Mouse (Mus musculus) heart, embryonic 16.5 days (tissue): Measurements from ENCODE around the gene Ryr2. TPM values are rescaled to one million over a fixed set of nuclear protein-coding genes. Genes with fewer than 3 reads are reported as not detected.
"Not testable (repeated sequence)": the region's sequence is repeated elsewhere in the genome, so short reads cannot be mapped to it uniquely, and the experiment has no call there.

ENCODE experiments used
- ATAC-seq: fragments of 200-750 bp; cut with Nextera tagmentation; replicated peaks from 2 replicates; pipeline ENCODE4 v1.8.0; 2017; ENCODE audit warnings: moderate number of reproducible peaks; ENCODE audit not compliant: insufficient read depth, low FRiP score; ENCODE audit errors: extremely low read depth
- H3K27ac ChIP-seq: fragments of 300-500 bp; sonication (generic); 2 replicates; pipeline ENCODE4 v1.5.1; 2014; ENCODE audit warnings: mild to moderate bottlenecking, low read length, control low read depth, moderate library complexity
- H3K27me3 ChIP-seq: fragments of 300-500 bp; sonication (generic); 2 replicates; pipeline ENCODE4 v1.6.1; 2014; ENCODE audit warnings: low read length, mixed read lengths; ENCODE audit not compliant: control insufficient read depth, insufficient read depth
- H3K36me3 ChIP-seq: fragments of 300-500 bp; sonication (generic); 2 replicates; pipeline ENCODE4 v1.6.1; 2014; ENCODE audit not compliant: control insufficient read depth, insufficient read depth
- H3K4me1 ChIP-seq: fragments of 300-500 bp; sonication (generic); 2 replicates; pipeline ENCODE4 v1.6.1; 2014; ENCODE audit warnings: low read length, mixed read lengths; ENCODE audit not compliant: control insufficient read depth, insufficient read depth
- H3K4me2 ChIP-seq: fragments of 300-500 bp; sonication (generic); 2 replicates; pipeline ENCODE4 v1.6.1; 2014; ENCODE audit warnings: low read depth, mild to moderate bottlenecking, control low read depth, low read length
- H3K4me3 ChIP-seq: fragments of 300-500 bp; sonication (generic); 2 replicates; pipeline ENCODE4 v1.5.1; 2014; ENCODE audit warnings: mild to moderate bottlenecking, control low read depth, low read length
- H3K9ac ChIP-seq: fragments of 300-500 bp; sonication (generic); 2 replicates; pipeline ENCODE4 v1.6.1; 2014; ENCODE audit warnings: low read length, control low read depth
- H3K9me3 ChIP-seq: fragments of 300-500 bp; sonication (generic); replicated peaks from 2 replicates; pipeline ENCODE4 v1.6.1; 2016; ENCODE audit warnings: low read length; ENCODE audit not compliant: control insufficient read depth
- WGBS: fragments of 180-500 bp; shearing (Covaris S2); extraction: QIAGEN DNeasy Blood & Tissue Kit; methylation state at CpG from one replicate; pipeline ENCODE4 v1.1.7; 2014; 5-methylcytosine and 5-hydroxymethylcytosine counted together
- polyA plus RNA-seq: library from polyadenylated mRNA; unstranded; fragments of >200 nt; fragmentation: Nextera tagmentation; extraction: Ambion mirVana; gene quantifications from 2 replicates; pipeline ENCODE4 v1.2.1, GENCODE M21; 2015

Gene Ryr2
- polyA plus RNA-seq, 1 experiment from 2014 or later = 31.5 TPM

- no peak overlapping the region for H3K9ac ChIP-seq
- H3K27ac ChIP-seq = no peak overlapping the region
- 92% methylated on average over 1 of the region's 1 CpGs for WGBS
- no peak overlapping the region for H3K4me2 ChIP-seq
- peaks cover 3% of the 10 kb centered on the region; the same call in 1 of the 2 replicates for H3K36me3 ChIP-seq
- no peak overlapping the region for H3K4me3 ChIP-seq
- H3K4me1 ChIP-seq = no peaks in the 10 kb centered on the region
- no peaks in the 10 kb centered on the region for H3K9me3 ChIP-seq
- H3K27me3 ChIP-seq = no peaks in the 10 kb centered on the region
- ATAC-seq = no peak
Measured at GRCm38 (mm10) chr13:11843889-11844288, 262.9 kb downstream of the Ryr2 start.

GRCm38 (mm10) chr13:11837870-11838269 is 268.9 kb downstream of the Ryr2 start:
- peaks cover 16% of the 10 kb centered on the region; the same call in 1 of the 2 replicates for H3K36me3 ChIP-seq
- no peak overlapping the region for H3K4me3 ChIP-seq
- 76% methylated on average over 3 of the region's 3 CpGs for WGBS
- no peaks in the 10 kb centered on the region for H3K27me3 ChIP-seq
- H3K4me1 ChIP-seq = 0 out of 2 replicates have a peak, but pooled peaks cover 2% of the 10 kb centered on the region
- no peak for ATAC-seq
- no peak overlapping the region for H3K4me2 ChIP-seq
- H3K9ac ChIP-seq = no peak overlapping the region
- no peaks in the 10 kb centered on the region for H3K9me3 ChIP-seq
- no peak overlapping the region for H3K27ac ChIP-seq

- H3K27ac ChIP-seq = no peak overlapping the region
- 75% methylated on average over 4 of the region's 4 CpGs for WGBS
Measured at GRCm38 (mm10) chr13:11837152-11837551, 269.6 kb downstream of the Ryr2 start.

GRCm38 (mm10) chr13:11836304-11837078 is 270.3 kb downstream of the Ryr2 start:
- Histone ChIP-seq H3K4me3 (no peak overlapping the region), H3K36me3 (peaks cover 17% of the 10 kb centered on the region; the same call in 1 of the 2 replicates), H3K4me2 (no peak overlapping the region), H3K9me3 (no peaks in the 10 kb centered on the region), H3K27me3 (no peaks in the 10 kb centered on the region), H3K9ac (no peak overlapping the region), H3K27ac (no peak overlapping the region; the same call in 1 of the 2 replicates), H3K4me1 (0 out of 2 replicates have a peak, but pooled peaks cover 2% of the 10 kb centered on the region)
- 0 out of 2 replicates have a peak, but pooled peaks have one; percentile 18 for ATAC-seq
- WGBS = 43% methylated on average over 6 of the region's 6 CpGs

More at GRCm38 (mm10) chr13:11837152-11837551, 269.6 kb downstream of the Ryr2 start:
- H3K36me3 ChIP-seq = peaks cover 17% of the 10 kb centered on the region; the same call in 1 of the 2 replicates
- H3K4me2 ChIP-seq = no peak overlapping the region
- H3K9ac ChIP-seq = no peak overlapping the region
- no peaks in the 10 kb centered on the region for H3K27me3 ChIP-seq
- H3K4me1 ChIP-seq = 0 out of 2 replicates have a peak, but pooled peaks cover 2% of the 10 kb centered on the region
- ATAC-seq = 0 out of 2 replicates have a peak, but pooled peaks have one; percentile 10
- H3K4me3 ChIP-seq = no peak overlapping the region
- no peaks in the 10 kb centered on the region for H3K9me3 ChIP-seq

GRCm38 (mm10) chr13:11831210-11831609 is 275.5 kb downstream of the Ryr2 start:
- peaks cover 19% of the 10 kb centered on the region; the same call in 1 of the 2 replicates for H3K36me3 ChIP-seq
- 78% methylated on average over 4 of the region's 4 CpGs for WGBS
- no peak for ATAC-seq

GRCm38 (mm10) chr13:11825563-11826226 is 281.1 kb downstream of the Ryr2 start:
- H3K9ac ChIP-seq = no peak overlapping the region
- H3K4me3 ChIP-seq = no peak overlapping the region
- no peaks in the 10 kb centered on the region for H3K9me3 ChIP-seq
- ATAC-seq = no peak
- no peak overlapping the region for H3K27ac ChIP-seq
- WGBS = 78% methylated on average over 2 of the region's 2 CpGs
- no peak overlapping the region for H3K4me2 ChIP-seq
- no peaks in the 10 kb centered on the region for H3K4me1 ChIP-seq
- H3K36me3 ChIP-seq = peaks cover 23% of the 10 kb centered on the region
- no peaks in the 10 kb centered on the region for H3K27me3 ChIP-seq

More at GRCm38 (mm10) chr13:11831210-11831609, 275.5 kb downstream of the Ryr2 start:
- no peaks in the 10 kb centered on the region for H3K9me3 ChIP-seq
- H3K27ac ChIP-seq = no peak overlapping the region
- no peak overlapping the region for H3K4me2 ChIP-seq
- H3K9ac ChIP-seq = no peak overlapping the region
- H3K27me3 ChIP-seq = no peaks in the 10 kb centered on the region
- H3K4me3 ChIP-seq = no peak overlapping the region
- no peaks in the 10 kb centered on the region for H3K4me1 ChIP-seq

- H3K9me3 ChIP-seq = no peaks in the 10 kb centered on the region
- ATAC-seq = no peak
- 80% methylated on average over 3 of the region's 3 CpGs for WGBS
Measured at GRCm38 (mm10) chr13:11818723-11819122, 288.0 kb downstream of the Ryr2 start.

GRCm38 (mm10) chr13:11809365-11809764 is 297.4 kb downstream of the Ryr2 start:
- not testable (repeated sequence) for ATAC-seq, H3K9ac ChIP-seq, H3K27me3 ChIP-seq, H3K4me3 ChIP-seq, H3K9me3 ChIP-seq, H3K27ac ChIP-seq, H3K4me1 ChIP-seq, H3K4me2 ChIP-seq, H3K36me3 ChIP-seq
- 73% methylated on average over 1 of the region's 1 CpGs for WGBS

More at GRCm38 (mm10) chr13:11818723-11819122, 288.0 kb downstream of the Ryr2 start:
- H3K27me3 ChIP-seq = no peaks in the 10 kb centered on the region
- no peak overlapping the region for H3K4me2 ChIP-seq
- no peak overlapping the region for H3K4me3 ChIP-seq
- peaks cover 14% of the 10 kb centered on the region for H3K36me3 ChIP-seq
- H3K9ac ChIP-seq = no peak overlapping the region
- H3K4me1 ChIP-seq = no peaks in the 10 kb centered on the region
- H3K27ac ChIP-seq = no peak overlapping the region

GRCm38 (mm10) chr13:11792536-11792935 is 314.2 kb downstream of the Ryr2 start:
- Histone ChIP-seq H3K36me3 (peaks cover 20% of the 10 kb centered on the region), H3K9ac (no peak overlapping the region), H3K4me2 (no peak overlapping the region), H3K27me3 (no peaks in the 10 kb centered on the region), H3K27ac (no peak overlapping the region), H3K9me3 (no peaks in the 10 kb centered on the region), H3K4me1 (no peaks in the 10 kb centered on the region), H3K4me3 (no peak overlapping the region)
- no peak for ATAC-seq
- 83% methylated on average over 3 of the region's 3 CpGs for WGBS
